Mouse (Mus musculus): ENCODE results near the gene Nat8f7. TPM values are rescaled to one million over a fixed set of nuclear protein-coding genes. Genes with fewer than 3 reads are reported as not detected.
"Not testable (repeated sequence)": the region's sequence is repeated elsewhere in the genome, so short reads cannot be mapped to it uniquely, and the experiment has no call there.

Gene Nat8f7
- total RNA-seq (2014; rRNA removed) (not detected in 2 replicates), polyA plus RNA-seq (2015; fragmentation: Nextera tagmentation; extraction: Ambion mirVana) (0.11 TPM in 1 of 2 replicates, not detected in the other)

GRCm38 (mm10) chr6:85713105-85713504 lies at the start of gene Nat8f7:
Gene Nat8f7 (minus strand): TSS chr6:85713205.
- not testable (repeated sequence) for ATAC-seq
- WGBS, result 78% methylated on average over 9 of the region's 10 CpGs

DNA sequence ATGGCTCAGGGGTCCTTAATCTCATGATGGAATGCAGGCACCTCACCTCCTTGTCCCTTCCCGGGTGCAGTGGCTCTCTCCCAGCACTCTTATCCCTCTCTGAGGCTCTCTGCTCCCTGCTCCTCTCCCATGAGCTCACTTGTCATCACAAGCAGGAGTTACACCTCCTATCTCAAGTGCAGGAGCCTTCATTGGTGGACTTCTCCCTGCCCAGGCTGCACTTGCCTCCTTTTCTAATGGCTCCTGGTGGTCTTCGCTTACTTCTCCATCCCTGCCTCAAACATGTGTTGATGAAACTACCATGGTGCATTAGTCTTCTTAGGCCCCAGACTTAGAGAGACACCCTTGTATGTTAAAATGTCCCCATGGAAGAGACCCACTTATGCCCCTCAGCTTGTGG lies 49.7 kb upstream of the Nat8f7 start:
- not testable (repeated sequence) for H3K4me3 ChIP-seq (ENCODE audit: low read depth, low read length); H3K9me3 ChIP-seq (ENCODE audit: low read length); ATAC-seq; H3K36me3 ChIP-seq (ENCODE audit: insufficient read depth); DNase-seq; H3K9ac ChIP-seq; H3K4me2 ChIP-seq (ENCODE audit: low read depth); H3K4me1 ChIP-seq (ENCODE audit: insufficient read depth); H3K27ac ChIP-seq (ENCODE audit: low read depth, low read length); H3K27me3 ChIP-seq (ENCODE audit: insufficient read depth, low read length)
- 96% methylated on average over 1 of the region's 2 CpGs for WGBS

More at GRCm38 (mm10) chr6:85713105-85713504, at the start of gene Nat8f7:
- not testable (repeated sequence) for H3K9me3 ChIP-seq (ENCODE audit: low read length); H3K27ac ChIP-seq (ENCODE audit: low read depth, low read length); DNase-seq; H3K36me3 ChIP-seq (ENCODE audit: insufficient read depth); H3K9ac ChIP-seq; H3K27me3 ChIP-seq (ENCODE audit: insufficient read depth, low read length); H3K4me3 ChIP-seq (ENCODE audit: low read depth, low read length); H3K4me2 ChIP-seq (ENCODE audit: low read depth); H3K4me1 ChIP-seq (ENCODE audit: insufficient read depth)

DNA sequence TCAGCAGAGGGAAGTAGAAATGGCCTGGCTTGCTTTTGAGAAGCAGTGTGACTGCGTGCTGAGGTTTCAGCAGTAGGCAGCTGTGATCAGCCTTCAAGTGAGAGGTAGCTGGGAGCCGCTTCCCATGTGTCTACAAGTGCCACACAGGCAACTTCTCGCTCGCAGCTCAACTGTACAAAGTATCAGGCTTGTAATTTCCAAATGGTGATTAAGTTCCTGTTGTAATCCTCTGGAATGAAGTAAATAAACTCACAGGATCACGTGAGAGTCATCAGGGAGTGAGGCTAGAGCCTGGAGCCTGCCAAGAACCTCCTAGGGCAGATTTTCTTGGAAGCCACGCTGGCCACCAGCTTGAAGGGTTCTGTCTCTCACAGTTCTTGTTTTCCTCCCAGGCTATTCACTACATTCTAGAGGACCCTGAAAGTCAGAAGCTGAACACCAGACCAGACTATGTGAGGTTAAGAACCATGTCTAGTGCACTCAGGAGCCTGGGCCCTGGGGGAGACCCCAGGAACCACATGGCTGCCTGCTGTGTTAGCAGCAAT lies 42.8 kb upstream of the Nat8f7 start:
- H3K9ac ChIP-seq, result not testable (repeated sequence)
- 57% methylated on average over 3 of the region's 6 CpGs for WGBS

DNA sequence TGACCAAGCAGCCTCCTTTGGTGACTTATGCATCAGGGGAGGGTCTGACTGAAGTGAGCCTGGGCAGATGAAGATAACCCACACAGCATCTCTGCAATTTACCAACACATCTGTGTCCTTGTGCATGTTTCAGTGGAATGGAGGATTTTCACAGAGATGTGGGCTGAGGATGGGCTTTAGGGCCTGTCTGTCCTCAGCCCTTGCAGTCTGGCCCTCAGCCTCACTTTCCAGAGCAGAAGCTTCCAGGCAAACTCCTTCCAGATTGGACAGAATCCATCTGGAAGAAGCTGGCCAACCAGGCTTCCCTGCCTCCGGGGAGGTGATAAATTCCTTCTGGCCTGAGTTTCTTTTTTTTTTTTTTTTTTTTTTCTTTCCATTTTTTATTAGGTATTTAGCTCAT lies 3.4 kb downstream of the Nat8f7 start:
- not testable (repeated sequence) for H3K4me2 ChIP-seq (ENCODE audit: low read depth); H3K36me3 ChIP-seq (ENCODE audit: insufficient read depth); H3K4me3 ChIP-seq (ENCODE audit: low read depth, low read length); H3K27me3 ChIP-seq (ENCODE audit: insufficient read depth, low read length); H3K9ac ChIP-seq; H3K9me3 ChIP-seq (ENCODE audit: low read length); H3K27ac ChIP-seq (ENCODE audit: low read depth, low read length); ATAC-seq; H3K4me1 ChIP-seq (ENCODE audit: insufficient read depth); DNase-seq
- 88% methylated on average over 1 of the region's 1 CpGs for WGBS

More for the DNA sequence above, 42.8 kb upstream of the Nat8f7 start:
- H3K9me3 ChIP-seq (ENCODE audit: low read length); H3K27ac ChIP-seq (ENCODE audit: low read depth, low read length); H3K36me3 ChIP-seq (ENCODE audit: insufficient read depth); ATAC-seq; DNase-seq; H3K4me1 ChIP-seq (ENCODE audit: insufficient read depth); H3K27me3 ChIP-seq (ENCODE audit: insufficient read depth, low read length); H3K4me2 ChIP-seq (ENCODE audit: low read depth); H3K4me3 ChIP-seq (ENCODE audit: low read depth, low read length): not testable (repeated sequence)

GRCm38 (mm10) chr6:85709206-85709605 lies 3.8 kb downstream of the Nat8f7 start:
- ATAC-seq; H3K36me3 ChIP-seq (ENCODE audit: insufficient read depth); H3K9me3 ChIP-seq (ENCODE audit: low read length); H3K4me1 ChIP-seq (ENCODE audit: insufficient read depth); H3K4me2 ChIP-seq (ENCODE audit: low read depth); H3K27ac ChIP-seq (ENCODE audit: low read depth, low read length); DNase-seq; H3K27me3 ChIP-seq (ENCODE audit: insufficient read depth, low read length); H3K4me3 ChIP-seq (ENCODE audit: low read depth, low read length); H3K9ac ChIP-seq: not testable (repeated sequence)
- WGBS, result 93% methylated on average over 5 of the region's 5 CpGs

DNA sequence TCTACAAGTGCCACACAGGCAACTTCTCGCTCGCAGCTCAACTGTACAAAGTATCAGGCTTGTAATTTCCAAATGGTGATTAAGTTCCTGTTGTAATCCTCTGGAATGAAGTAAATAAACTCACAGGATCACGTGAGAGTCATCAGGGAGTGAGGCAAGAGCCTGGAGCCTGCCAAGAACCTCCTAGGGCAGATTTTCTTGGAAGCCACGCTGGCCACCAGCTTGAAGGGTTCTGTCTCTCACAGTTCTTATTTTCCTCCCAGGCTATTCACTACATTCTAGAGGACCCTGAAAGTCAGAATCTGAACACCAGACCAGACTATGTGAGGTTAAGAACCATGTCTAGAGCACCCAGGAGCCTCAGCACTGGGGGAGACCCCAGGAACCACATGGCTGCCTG lies 11.1 kb downstream of the Nat8f7 start:
- not testable (repeated sequence) for H3K27me3 ChIP-seq (ENCODE audit: insufficient read depth, low read length); H3K36me3 ChIP-seq (ENCODE audit: insufficient read depth); DNase-seq; H3K9ac ChIP-seq; ATAC-seq; H3K27ac ChIP-seq (ENCODE audit: low read depth, low read length); H3K4me1 ChIP-seq (ENCODE audit: insufficient read depth); H3K9me3 ChIP-seq (ENCODE audit: low read length); H3K4me2 ChIP-seq (ENCODE audit: low read depth); H3K4me3 ChIP-seq (ENCODE audit: low read depth, low read length)
- WGBS, result 79% methylated on average over 2 of the region's 4 CpGs

Small RNA genes within 50 kb of the gene (microRNA-seq; reads per million reads assigned to microRNA genes)
- 0 reads per million in 2 experiments for gene Gm27317

Other genes starting within 250 kb of the Nat8f7 start
- gene Fbxo41, start 210.2 kb downstream of the Nat8f7 start, total RNA-seq (2014; rRNA removed), result 42.5 and 46.7 TPM in 2 replicates
- gene Fbxo41, start 210.2 kb downstream of the Nat8f7 start, polyA plus RNA-seq (2015; fragmentation: Nextera tagmentation; extraction: Ambion mirVana), result 8.4 and 11.9 TPM in 2 replicates
- 1.3 and 1.7 TPM in 2 replicates for gene Egr4, start 199.6 kb downstream of the Nat8f7 start, total RNA-seq (2014; rRNA removed)
- 1.9 and 2.0 TPM in 2 replicates for gene Egr4, start 199.6 kb downstream of the Nat8f7 start, polyA plus RNA-seq (2015; fragmentation: Nextera tagmentation; extraction: Ambion mirVana)
- 13.7 and 14.7 TPM in 2 replicates for gene Alms1, start 125.7 kb downstream of the Nat8f7 start, total RNA-seq (2014; rRNA removed)
- 0.97 and 1.9 TPM in 2 replicates for gene Alms1, start 125.7 kb downstream of the Nat8f7 start, polyA plus RNA-seq (2015; fragmentation: Nextera tagmentation; extraction: Ambion mirVana)
- not detected in 2 replicates for gene Nat8f3, start 52.5 kb upstream of the Nat8f7 start, total RNA-seq (2014; rRNA removed)
- 0.13 TPM in 1 of 2 replicates, not detected in the other for gene Nat8f3, start 52.5 kb upstream of the Nat8f7 start, polyA plus RNA-seq (2015; fragmentation: Nextera tagmentation; extraction: Ambion mirVana)
- not detected in 2 replicates for gene Nat8f6, start 107.7 kb upstream of the Nat8f7 start, total RNA-seq (2014; rRNA removed)
- not detected in 2 replicates for gene Nat8f6, start 107.7 kb upstream of the Nat8f7 start, polyA plus RNA-seq (2015; fragmentation: Nextera tagmentation; extraction: Ambion mirVana)
- not detected in 2 replicates for gene Nat8f5, start 107.8 kb upstream of the Nat8f7 start, total RNA-seq (2014; rRNA removed)
- gene Nat8f5, start 107.8 kb upstream of the Nat8f7 start, polyA plus RNA-seq (2015; fragmentation: Nextera tagmentation; extraction: Ambion mirVana), result 0.19 and 0.42 TPM in 2 replicates
- 0.14 TPM in 1 of 2 replicates, not detected in the other for gene Nat8, start 118.9 kb upstream of the Nat8f7 start, total RNA-seq (2014; rRNA removed)
- 0.30 and 0.41 TPM in 2 replicates for gene Nat8, start 118.9 kb upstream of the Nat8f7 start, polyA plus RNA-seq (2015; fragmentation: Nextera tagmentation; extraction: Ambion mirVana)
- 0.08 TPM in 1 of 2 replicates, not detected in the other for gene Nat8f2, start 156.0 kb upstream of the Nat8f7 start, total RNA-seq (2014; rRNA removed)
- gene Nat8f2, start 156.0 kb upstream of the Nat8f7 start, polyA plus RNA-seq (2015; fragmentation: Nextera tagmentation; extraction: Ambion mirVana), result 0.04 TPM in 1 of 2 replicates, not detected in the other
- 5.5 and 6.0 TPM in 2 replicates for gene Nat8f4, start 191.7 kb upstream of the Nat8f7 start, total RNA-seq (2014; rRNA removed)
- 4.3 and 6.5 TPM in 2 replicates for gene Nat8f4, start 191.7 kb upstream of the Nat8f7 start, polyA plus RNA-seq (2015; fragmentation: Nextera tagmentation; extraction: Ambion mirVana)
- 50.2 and 66.8 TPM in 2 replicates for gene Tprkb, start 198.7 kb upstream of the Nat8f7 start, total RNA-seq (2014; rRNA removed)
- gene Tprkb, start 198.7 kb upstream of the Nat8f7 start, polyA plus RNA-seq (2015; fragmentation: Nextera tagmentation; extraction: Ambion mirVana), result 54.5 and 69.6 TPM in 2 replicates
- gene Nat8f1, start 202.5 kb upstream of the Nat8f7 start, total RNA-seq (2014; rRNA removed), result 10.7 and 18.1 TPM in 2 replicates
- 13.1 and 15.3 TPM in 2 replicates for gene Nat8f1, start 202.5 kb upstream of the Nat8f7 start, polyA plus RNA-seq (2015; fragmentation: Nextera tagmentation; extraction: Ambion mirVana)
- 67.2 and 79.4 TPM in 2 replicates for gene Dusp11, start 248.5 kb upstream of the Nat8f7 start, total RNA-seq (2014; rRNA removed)
- 27.6 and 28.3 TPM in 2 replicates for gene Dusp11, start 248.5 kb upstream of the Nat8f7 start, polyA plus RNA-seq (2015; fragmentation: Nextera tagmentation; extraction: Ambion mirVana)

Data from forebrain, postnatal 0 days (tissue).